Mouse (Mus musculus): ENCODE measurements around the gene Vipr1. TPM values are rescaled to one million over a fixed set of nuclear protein-coding genes. Genes with fewer than 3 reads are reported as not detected.

Vipr1 gene
- polyA plus RNA-seq, 1 experiment from 2014 or later = 0.14 TPM

DNA sequence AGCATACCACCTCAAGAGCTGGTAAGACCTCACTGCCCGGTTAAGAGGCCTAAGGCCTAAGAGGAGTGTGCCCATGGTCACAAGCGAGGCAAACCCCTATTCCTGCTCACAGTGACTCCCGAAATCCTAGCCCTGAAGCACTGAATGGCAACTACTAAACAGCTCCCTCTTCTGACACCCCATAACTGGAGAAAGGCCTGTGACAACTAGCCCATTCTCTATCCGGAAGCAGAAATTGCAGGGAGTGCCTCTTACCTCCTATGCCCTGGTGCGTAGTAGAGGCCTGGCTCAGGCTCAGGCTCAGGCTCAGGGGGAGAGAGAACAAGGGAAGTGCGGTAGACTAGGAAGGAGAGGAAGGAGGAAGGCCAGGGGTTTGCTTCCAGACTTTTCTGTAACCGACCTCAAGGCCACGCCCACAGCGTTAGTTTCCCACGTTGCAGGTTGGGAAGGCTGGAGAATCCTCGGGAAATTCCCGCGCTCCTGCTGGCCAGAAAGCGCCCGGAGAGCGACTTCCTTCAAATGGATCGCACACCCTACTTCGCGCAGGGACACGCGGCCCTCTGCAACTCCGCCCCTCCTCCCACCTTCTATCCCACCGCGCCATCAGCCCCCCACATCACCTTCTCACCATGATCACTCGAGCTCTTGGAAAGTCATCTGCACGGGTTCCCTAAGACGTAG, 1.1 kb upstream of the Vipr1 start:
- Histone ChIP-seq H3K9ac (no peak overlapping the region), H3K36me3 (no peaks in the 10 kb centered on the region), H3K4me3 (peak overlapping the region; percentile 43), H3K27me3 (replicated peaks) (peaks cover 77% of the 10 kb centered on the region), H3K4me1 (peaks cover 18% of the 10 kb centered on the region), H3K9me3 (replicated peaks) (no peaks in the 10 kb centered on the region), H3K4me2 (peak overlapping the region; percentile 70), H3K27ac (no peak overlapping the region)
- no peak for ATAC-seq
- 11% methylated on average over 27 of the region's 27 CpGs for WGBS (ENCODE audit: insufficient replicate concordance)

DNA sequence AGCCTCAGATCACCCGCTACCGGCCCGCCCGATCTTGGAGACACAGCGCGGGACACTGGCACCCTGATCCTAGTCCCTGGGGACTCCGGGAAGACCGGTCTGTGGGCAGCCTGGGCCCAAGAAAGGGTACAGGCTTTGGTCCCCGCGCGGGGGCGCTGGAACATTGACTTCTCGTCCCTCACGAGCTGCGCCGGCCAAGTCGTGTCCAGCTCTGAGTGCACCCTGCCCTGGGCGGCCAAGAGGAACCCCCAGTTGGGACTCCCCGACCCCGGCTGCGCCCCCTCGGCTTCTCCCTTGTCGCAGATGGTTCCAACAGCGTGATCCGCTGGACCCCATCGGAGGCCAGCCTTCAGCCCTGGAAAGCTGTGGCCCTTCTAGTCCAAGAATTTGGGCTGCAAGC, 515 bp upstream of the Vipr1 start, which contains the start of gene Lyzl4:
Lyzl4 (minus strand) TSS at position 96 of the 400 bp plus-strand sequence.
- no peaks in the 10 kb centered on the region for H3K36me3 ChIP-seq
- H3K27ac ChIP-seq = no peak within 1 kb of the TSS
- H3K9ac ChIP-seq = no peak within 1 kb of the TSS
- H3K4me3 ChIP-seq = peak within 1 kb of the TSS; percentile 43
- H3K4me2 ChIP-seq = peak within 1 kb of the TSS; percentile 70
- peak; percentile 30; the same call in 1 of the 2 replicates for ATAC-seq
- peaks cover 78% of the 10 kb centered on the region for H3K27me3 ChIP-seq (replicated peaks)
- WGBS (ENCODE audit: insufficient replicate concordance) = 1% methylated on average over 26 of the region's 26 CpGs
- no peaks in the 10 kb centered on the region for H3K9me3 ChIP-seq (replicated peaks)
- peaks cover 18% of the 10 kb centered on the region for H3K4me1 ChIP-seq

DNA sequence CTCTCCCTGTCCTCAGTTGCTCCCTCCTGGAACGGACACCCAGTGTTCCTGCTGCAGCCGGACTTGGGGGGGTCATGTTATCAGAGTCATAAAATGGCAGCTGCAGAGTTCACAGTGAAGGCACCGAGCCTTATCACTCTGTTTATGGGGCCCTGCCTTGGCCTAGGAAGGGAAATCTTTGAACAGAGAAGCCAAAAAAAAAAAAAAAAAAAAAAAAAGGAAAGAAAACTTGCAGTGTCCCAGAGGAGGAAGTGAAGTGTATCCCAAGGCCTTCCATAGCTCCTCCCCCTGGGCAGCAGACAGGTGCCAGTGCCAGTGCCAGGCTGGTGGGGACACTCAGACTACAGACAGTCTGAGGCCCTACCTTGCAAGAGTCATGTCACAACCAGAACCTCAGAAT, 2.3 kb downstream of the Vipr1 start:
- Histone ChIP-seq H3K36me3 (no peaks in the 10 kb centered on the region), H3K4me1 (peaks cover 18% of the 10 kb centered on the region), H3K4me2 (no peak overlapping the region), H3K27ac (no peak overlapping the region), H3K4me3 (no peak overlapping the region), H3K9me3 (replicated peaks) (no peaks in the 10 kb centered on the region), H3K9ac (no peak overlapping the region), H3K27me3 (replicated peaks) (peaks cover 76% of the 10 kb centered on the region)
- 44% methylated on average over 3 of the region's 3 CpGs for WGBS (ENCODE audit: insufficient replicate concordance)
- ATAC-seq = no peak

DNA sequence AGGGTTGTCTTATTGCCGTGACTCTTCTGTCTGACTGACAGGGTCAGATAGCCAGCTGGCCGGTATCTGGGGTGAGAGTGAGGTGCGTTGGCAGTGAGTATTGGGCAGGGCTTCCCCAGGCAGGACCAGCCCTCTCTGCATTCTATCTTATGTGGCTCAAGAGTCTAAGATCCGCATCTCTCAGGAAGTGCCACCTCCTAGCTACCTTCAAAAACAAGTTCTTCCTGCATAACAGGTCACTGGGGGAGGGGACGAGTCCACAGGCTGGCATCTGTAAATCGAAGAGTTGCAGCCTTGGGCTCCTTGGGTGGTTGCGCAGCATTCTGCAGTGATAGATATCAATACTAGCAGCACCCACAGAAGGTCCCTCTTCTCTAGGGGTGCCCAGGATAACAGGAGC, 4.5 kb downstream of the Vipr1 start:
- 50% methylated on average over 7 of the region's 7 CpGs for WGBS (ENCODE audit: insufficient replicate concordance)

DNA sequence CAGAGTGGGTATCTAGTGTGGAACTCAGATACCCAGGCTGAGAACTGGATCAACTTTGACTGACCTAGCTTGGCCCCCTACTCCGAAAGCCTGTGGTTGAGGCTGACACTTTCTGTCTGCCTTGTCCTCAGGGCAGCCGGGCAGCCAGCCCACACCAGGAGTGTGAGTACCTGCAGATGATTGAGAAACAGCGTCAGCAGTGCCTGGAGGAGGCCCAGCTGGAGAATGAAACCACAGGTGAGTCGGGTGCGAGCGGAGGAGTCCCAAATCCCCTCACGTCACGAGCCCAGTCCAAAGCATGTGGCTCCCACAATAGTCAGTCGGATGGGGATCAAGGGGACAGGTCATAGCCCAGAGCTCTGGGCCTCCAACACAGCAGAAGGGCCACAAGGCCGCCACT, 11.2 kb downstream of the Vipr1 start:
- ATAC-seq = no peak
- Histone ChIP-seq H3K4me3 (no peak overlapping the region), H3K9me3 (replicated peaks) (no peaks in the 10 kb centered on the region), H3K4me1 (no peaks in the 10 kb centered on the region), H3K9ac (no peak overlapping the region), H3K36me3 (no peaks in the 10 kb centered on the region), H3K27ac (no peak overlapping the region), H3K4me2 (no peak overlapping the region), H3K27me3 (replicated peaks) (peaks cover 27% of the 10 kb centered on the region; the same call in 1 of the 2 replicates)
- 66% methylated on average over 10 of the region's 10 CpGs for WGBS (ENCODE audit: insufficient replicate concordance)

More for the DNA sequence above, 4.5 kb downstream of the Vipr1 start:
- no peak overlapping the region for H3K4me3 ChIP-seq
- no peak overlapping the region for H3K27ac ChIP-seq
- peaks cover 55% of the 10 kb centered on the region for H3K27me3 ChIP-seq (replicated peaks)
- no peak overlapping the region for H3K9ac ChIP-seq
- no peaks in the 10 kb centered on the region for H3K9me3 ChIP-seq (replicated peaks)
- peaks cover 11% of the 10 kb centered on the region for H3K4me1 ChIP-seq
- H3K4me2 ChIP-seq = no peak overlapping the region
- no peaks in the 10 kb centered on the region for H3K36me3 ChIP-seq
- ATAC-seq = no peak

DNA sequence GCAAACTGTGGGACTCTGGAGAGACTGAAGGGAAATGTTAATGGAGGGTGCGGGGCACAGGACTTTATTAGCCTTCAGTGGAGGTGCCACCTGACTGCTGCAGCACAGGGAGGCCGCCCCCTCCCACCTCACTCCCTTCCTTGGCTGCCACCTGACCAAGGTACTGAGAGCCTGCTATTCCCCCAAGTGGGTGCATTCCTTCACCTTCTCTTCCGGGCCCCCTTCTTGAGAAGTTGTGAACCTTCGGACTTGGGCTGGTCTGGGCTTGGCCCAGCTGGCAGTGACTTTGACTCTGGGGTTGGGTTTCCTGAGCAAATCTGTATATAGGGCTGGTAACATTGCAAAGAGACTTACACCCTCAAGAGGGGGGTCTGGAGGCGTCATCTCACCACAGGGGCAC, 13.8 kb downstream of the Vipr1 start:
- Histone ChIP-seq H3K27ac (no peak overlapping the region), H3K4me2 (no peak overlapping the region), H3K9me3 (replicated peaks) (no peaks in the 10 kb centered on the region), H3K4me3 (no peak overlapping the region), H3K27me3 (replicated peaks) (peaks cover 51% of the 10 kb centered on the region; the same call in 1 of the 2 replicates), H3K9ac (no peak overlapping the region), H3K4me1 (no peaks in the 10 kb centered on the region), H3K36me3 (no peaks in the 10 kb centered on the region)
- WGBS (ENCODE audit: insufficient replicate concordance) = 64% methylated on average over 5 of the region's 5 CpGs
- ATAC-seq = no peak

DNA sequence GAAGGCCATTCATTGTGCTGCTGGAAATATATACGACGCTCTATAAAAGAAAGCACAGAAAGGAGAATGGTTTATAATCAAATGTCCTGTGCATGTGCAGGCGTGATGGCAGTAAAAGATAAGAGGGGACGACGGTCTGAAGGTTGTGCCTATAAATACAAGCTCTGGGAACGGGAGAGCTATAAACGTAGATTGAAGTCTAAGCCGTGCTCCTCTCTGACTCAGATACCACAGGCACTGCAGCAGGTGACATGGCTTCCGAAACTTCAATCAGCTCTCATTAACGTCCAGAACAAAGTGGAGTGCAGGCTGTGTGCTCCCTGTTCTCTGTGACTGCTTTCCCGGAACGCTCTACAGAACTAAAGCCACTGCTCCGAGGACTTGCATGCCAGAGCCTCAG, 14.6 kb downstream of the Vipr1 start:
- Histone ChIP-seq H3K4me1 (no peaks in the 10 kb centered on the region), H3K9ac (no peak overlapping the region), H3K4me3 (no peak overlapping the region), H3K36me3 (no peaks in the 10 kb centered on the region), H3K9me3 (replicated peaks) (no peaks in the 10 kb centered on the region), H3K27me3 (replicated peaks) (peaks cover 56% of the 10 kb centered on the region; the same call in 1 of the 2 replicates), H3K27ac (no peak overlapping the region), H3K4me2 (no peak overlapping the region)
- 59% methylated on average over 13 of the region's 13 CpGs for WGBS (ENCODE audit: insufficient replicate concordance)
- ATAC-seq = no peak

DNA sequence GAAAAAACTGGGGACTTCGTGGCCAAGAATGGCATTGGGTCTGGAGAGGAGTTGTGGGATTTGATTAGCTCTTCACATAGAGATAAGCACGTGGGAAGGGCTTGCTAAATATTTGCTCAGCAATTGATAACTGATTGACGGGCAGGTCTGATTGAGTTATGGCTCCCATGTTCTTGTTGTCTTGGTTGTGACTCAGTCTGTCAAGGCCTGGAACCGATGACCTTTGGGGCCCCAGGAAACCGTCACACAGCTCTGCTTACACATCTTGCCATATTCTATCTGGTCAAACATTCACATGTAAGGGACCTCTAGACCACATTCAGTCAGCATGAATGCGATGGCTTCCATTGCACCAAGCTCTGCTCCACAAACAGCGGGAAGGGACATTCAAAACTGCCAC, 15.7 kb downstream of the Vipr1 start:
- Histone ChIP-seq H3K36me3 (no peaks in the 10 kb centered on the region), H3K4me1 (no peaks in the 10 kb centered on the region), H3K9ac (no peak overlapping the region), H3K27me3 (replicated peaks) (peaks cover 60% of the 10 kb centered on the region; the same call in 1 of the 2 replicates), H3K4me2 (no peak overlapping the region), H3K4me3 (no peak overlapping the region), H3K9me3 (replicated peaks) (no peaks in the 10 kb centered on the region), H3K27ac (no peak overlapping the region)
- 50% methylated on average over 7 of the region's 7 CpGs for WGBS (ENCODE audit: insufficient replicate concordance)
- no peak for ATAC-seq

DNA sequence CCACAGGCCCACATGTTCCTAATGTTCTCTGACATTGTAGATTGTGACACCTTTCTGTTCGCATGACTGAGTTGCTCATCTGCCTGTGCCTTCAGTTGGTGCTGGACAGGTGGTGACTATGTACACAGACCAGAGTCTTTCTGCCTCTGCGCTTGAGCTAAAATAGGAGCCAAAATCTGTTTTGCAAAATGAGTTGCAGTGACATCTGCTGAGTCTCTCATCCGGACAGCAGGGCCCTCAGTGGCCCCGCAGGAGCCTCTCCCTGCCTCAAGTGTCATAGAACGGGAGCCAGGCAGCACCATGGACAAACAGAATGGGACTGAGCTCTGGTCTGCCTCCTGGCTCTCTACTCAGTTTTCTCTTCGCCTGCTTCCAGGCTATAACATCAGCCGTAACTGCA, 17.3 kb downstream of the Vipr1 start:
- Histone ChIP-seq H3K9me3 (replicated peaks) (no peaks in the 10 kb centered on the region), H3K36me3 (no peaks in the 10 kb centered on the region), H3K27me3 (replicated peaks) (peaks cover 61% of the 10 kb centered on the region; the same call in 1 of the 2 replicates), H3K27ac (no peak overlapping the region), H3K9ac (no peak overlapping the region), H3K4me2 (no peak overlapping the region), H3K4me1 (no peaks in the 10 kb centered on the region), H3K4me3 (no peak overlapping the region)
- 69% methylated on average over 7 of the region's 7 CpGs for WGBS (ENCODE audit: insufficient replicate concordance)
- no peak for ATAC-seq

DNA sequence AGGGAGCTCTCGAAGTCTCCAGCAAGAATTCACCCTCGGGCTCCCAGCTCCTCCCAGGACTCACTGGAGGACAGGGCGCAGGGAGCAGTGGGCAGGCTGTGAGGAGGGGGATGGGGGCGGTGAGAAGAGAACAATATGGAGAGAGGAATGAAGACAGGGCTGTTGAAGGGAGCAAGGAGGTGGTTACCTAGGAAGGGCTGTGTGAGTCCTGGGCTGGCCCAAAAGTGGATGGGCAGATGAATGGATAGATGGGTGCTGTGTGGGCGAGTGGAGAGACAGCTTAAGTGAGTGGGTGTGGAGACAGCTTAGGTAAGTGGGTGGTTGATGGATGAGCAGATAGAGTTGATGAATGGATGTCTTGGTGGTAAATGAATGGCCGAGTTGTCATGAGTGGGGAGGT, 21.0 kb downstream of the Vipr1 start:
- WGBS (ENCODE audit: insufficient replicate concordance) = 54% methylated on average over 6 of the region's 6 CpGs
- ATAC-seq = no peak
- H3K9me3 ChIP-seq (replicated peaks) = no peaks in the 10 kb centered on the region

DNA sequence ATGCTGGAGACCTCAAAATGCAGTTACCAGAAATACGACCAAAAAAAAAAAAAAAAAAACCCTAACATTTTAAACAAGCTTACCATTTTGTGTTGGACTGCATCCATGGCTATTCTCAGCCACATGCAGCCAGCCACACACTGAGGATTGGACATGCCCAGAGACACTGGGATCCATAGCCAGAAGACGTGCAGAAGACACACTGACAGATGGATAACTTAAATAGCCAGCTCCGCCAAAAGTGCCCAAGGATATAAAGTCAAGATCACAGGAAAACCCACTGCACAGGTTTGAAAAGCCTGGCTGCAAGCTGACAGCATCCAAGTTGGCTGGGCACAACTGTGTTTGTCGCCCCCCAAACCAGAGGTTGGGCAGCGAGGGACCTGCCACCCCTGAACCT, 21.6 kb downstream of the Vipr1 start:
- no peak overlapping the region for H3K4me2 ChIP-seq
- H3K27ac ChIP-seq = no peak overlapping the region
- H3K27me3 ChIP-seq (replicated peaks) = peaks cover 85% of the 10 kb centered on the region
- WGBS (ENCODE audit: insufficient replicate concordance) = 61% methylated on average over 5 of the region's 5 CpGs
- H3K9me3 ChIP-seq (replicated peaks) = no peaks in the 10 kb centered on the region
- H3K9ac ChIP-seq = no peak overlapping the region
- H3K36me3 ChIP-seq = no peaks in the 10 kb centered on the region
- no peak for ATAC-seq
- H3K4me3 ChIP-seq = no peak overlapping the region
- 0 out of 2 replicates have a peak, but pooled peaks cover 1% of the 10 kb centered on the region for H3K4me1 ChIP-seq

More for the DNA sequence above, 21.0 kb downstream of the Vipr1 start:
- no peak overlapping the region for H3K4me2 ChIP-seq
- H3K36me3 ChIP-seq = no peaks in the 10 kb centered on the region
- peaks cover 85% of the 10 kb centered on the region for H3K27me3 ChIP-seq (replicated peaks)
- no peak overlapping the region for H3K9ac ChIP-seq
- no peak overlapping the region for H3K27ac ChIP-seq
- no peak overlapping the region for H3K4me3 ChIP-seq
- H3K4me1 ChIP-seq = no peaks in the 10 kb centered on the region

DNA sequence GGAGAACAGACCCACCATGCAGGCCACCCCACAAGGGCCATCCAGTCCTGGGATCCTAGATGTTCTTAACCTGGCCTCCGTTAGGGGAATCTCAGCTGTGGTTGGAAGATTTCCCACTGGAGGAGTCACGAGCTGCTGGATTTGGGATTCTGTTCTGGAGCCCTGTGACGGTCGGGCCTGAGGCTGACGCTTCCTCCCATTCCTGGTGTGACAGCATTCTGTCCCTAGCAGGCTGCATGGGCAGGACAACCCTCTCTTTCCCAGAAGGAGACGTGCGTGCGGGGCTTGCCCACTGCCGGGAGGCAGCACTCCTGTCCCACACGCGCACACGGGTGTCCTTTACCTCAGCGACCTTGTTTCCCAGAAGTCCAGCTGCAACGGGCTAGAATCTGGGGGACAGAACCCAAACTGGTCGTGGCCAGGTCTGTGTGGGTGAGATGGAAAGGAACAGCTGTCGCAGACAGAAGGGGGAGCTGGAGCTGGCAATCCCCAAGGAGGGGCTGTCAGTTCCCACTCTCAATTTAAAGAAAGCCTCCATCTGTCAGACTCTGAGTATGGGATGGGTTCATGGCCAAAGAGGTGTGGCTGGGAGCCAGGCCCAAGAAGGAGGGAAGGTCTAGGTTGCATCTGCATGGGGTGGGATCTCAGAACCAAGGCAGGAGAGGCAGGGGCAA, 24.6 kb downstream of the Vipr1 start:
- Histone ChIP-seq H3K36me3 (no peaks in the 10 kb centered on the region), H3K4me3 (no peak overlapping the region), H3K27me3 (replicated peaks) (peaks cover 82% of the 10 kb centered on the region), H3K27ac (no peak overlapping the region), H3K4me2 (no peak overlapping the region), H3K9ac (no peak overlapping the region), H3K4me1 (peaks cover 24% of the 10 kb centered on the region), H3K9me3 (replicated peaks) (no peaks in the 10 kb centered on the region)
- no peak for ATAC-seq
- 69% methylated on average over 16 of the region's 16 CpGs for WGBS (ENCODE audit: insufficient replicate concordance)
